Mouse (Mus musculus) heart, postnatal 0 days (tissue): ENCODE data around the gene Gpr35. TPM values are rescaled to one million over a fixed set of nuclear protein-coding genes. Genes with fewer than 3 reads are reported as not detected.

ENCODE experiments used
- ATAC-seq: fragments of 200-750 bp; cut with Nextera tagmentation; 2 replicates; pipeline ENCODE4 v1.8.0; 2017; ENCODE audit warnings: low read depth, moderate number of reproducible peaks, moderate library complexity; ENCODE audit not compliant: insufficient read depth
- DNase-seq: peaks from one replicate; pipeline ENCODE4 v3.0.0-alpha.2; 2016; ENCODE audit warnings: low spot score
- H3K27ac ChIP-seq: fragments of 300-500 bp; sonication (generic); 2 replicates; pipeline ENCODE4 v1.5.1; 2014; ENCODE audit warnings: low read depth, mild to moderate bottlenecking
- H3K27me3 ChIP-seq: fragments of 300-500 bp; sonication (generic); 2 replicates; pipeline ENCODE4 v1.6.1; 2014; ENCODE audit warnings: low read length, mixed read lengths; ENCODE audit not compliant: control insufficient read depth, insufficient read depth
- H3K36me3 ChIP-seq: fragments of 300-500 bp; sonication (generic); replicated peaks from 2 replicates; pipeline ENCODE4 v1.6.1; 2014; ENCODE audit warnings: low read length, mixed read lengths; ENCODE audit not compliant: control insufficient read depth, insufficient read depth
- H3K4me1 ChIP-seq: fragments of 300-500 bp; sonication (generic); 2 replicates; pipeline ENCODE4 v1.6.1; 2014; ENCODE audit warnings: antibody characterized with exemption; ENCODE audit not compliant: control insufficient read depth, insufficient read depth
- H3K4me2 ChIP-seq: fragments of 300-500 bp; sonication (generic); 2 replicates; pipeline ENCODE4 v1.6.1; 2014; ENCODE audit warnings: low read depth, mild to moderate bottlenecking, low read length, moderate library complexity
- H3K4me3 ChIP-seq: fragments of 300-500 bp; sonication (generic); 2 replicates; pipeline ENCODE4 v1.5.1; 2014; ENCODE audit warnings: low read depth, low read length
- H3K9ac ChIP-seq: fragments of 300-500 bp; sonication (generic); replicated peaks from 2 replicates; pipeline ENCODE4 v1.6.1; 2014; ENCODE audit warnings: low read depth, low read length, mixed read lengths
- H3K9me3 ChIP-seq: fragments of 300-500 bp; sonication (generic); replicated peaks from 2 replicates; pipeline ENCODE4 v1.6.1; 2016; ENCODE audit warnings: low read length; ENCODE audit not compliant: control insufficient read depth
- CTCF ChIP-seq: IDR thresholded peaks from 2 replicates; pipeline ENCODE4 v1.5.1; 2016; ENCODE audit warnings: antibody characterized with exemption, control low read depth, low read depth
- EP300 ChIP-seq: IDR thresholded peaks from 2 replicates; pipeline ENCODE4 v1.6.1; 2016; ENCODE audit warnings: antibody characterized with exemption, low read depth
- WGBS: fragments of 180-500 bp; shearing (Covaris S2); extraction: QIAGEN DNeasy Blood & Tissue Kit; methylation state at CpG from one replicate; pipeline ENCODE4 v1.1.7; 2014; 5-methylcytosine and 5-hydroxymethylcytosine counted together
- polyA plus RNA-seq: library from polyadenylated mRNA; unstranded; fragments of >200 nt; fragmentation: Nextera tagmentation; extraction: Ambion mirVana; gene quantifications from 2 replicates; pipeline ENCODE4 v1.2.1, GENCODE M21; 2015
- total RNA-seq: library from RNA; depleted of rRNA; stranded (reverse); fragments of >200 nt; gene quantifications from 2 replicates; pipeline ENCODE4 v1.2.3, GENCODE M21; 2014; ENCODE audit warnings: low replicate concordance

The Gpr35 gene
- total and polyA plus RNA-seq, 2 experiments from 2014 or later = 0.23 to 0.34 TPM

DNA sequence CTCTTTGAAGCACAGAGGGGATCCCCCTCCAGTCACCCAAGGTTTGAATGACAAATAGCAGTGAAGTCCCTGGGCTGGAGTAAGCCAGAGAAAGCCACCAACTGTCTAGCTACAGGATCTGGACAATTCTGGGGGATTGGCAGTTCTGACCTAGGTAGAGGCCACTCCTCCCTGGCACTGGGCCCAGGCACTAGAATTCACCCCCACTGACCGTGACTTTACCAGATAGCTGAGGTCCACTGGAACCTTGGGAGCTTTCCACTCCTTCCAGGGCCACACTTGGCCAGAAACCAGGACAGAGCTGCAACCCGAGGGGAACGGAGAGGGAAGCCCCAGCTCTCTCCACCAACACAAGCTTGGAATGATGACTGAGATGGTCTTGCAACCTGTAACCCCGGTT is 58.5 kb downstream of the Gpr35 start:
- no peak for TF ChIP-seq CTCF
- ATAC-seq (peak; percentile 47; the same call in 1 of the 2 replicates), DNase-seq (peak; percentile 50)
- Histone ChIP-seq H3K4me1 (peaks cover 10% of the 10 kb centered on the region), H3K36me3 (no peaks in the 10 kb centered on the region), H3K9ac (no peak overlapping the region), H3K4me3 (no peak overlapping the region), H3K27ac (no peak overlapping the region), H3K27me3 (no peaks in the 10 kb centered on the region), H3K9me3 (no peaks in the 10 kb centered on the region), H3K4me2 (no peak overlapping the region)
- 10% methylated on average over 4 of the region's 4 CpGs for WGBS

DNA sequence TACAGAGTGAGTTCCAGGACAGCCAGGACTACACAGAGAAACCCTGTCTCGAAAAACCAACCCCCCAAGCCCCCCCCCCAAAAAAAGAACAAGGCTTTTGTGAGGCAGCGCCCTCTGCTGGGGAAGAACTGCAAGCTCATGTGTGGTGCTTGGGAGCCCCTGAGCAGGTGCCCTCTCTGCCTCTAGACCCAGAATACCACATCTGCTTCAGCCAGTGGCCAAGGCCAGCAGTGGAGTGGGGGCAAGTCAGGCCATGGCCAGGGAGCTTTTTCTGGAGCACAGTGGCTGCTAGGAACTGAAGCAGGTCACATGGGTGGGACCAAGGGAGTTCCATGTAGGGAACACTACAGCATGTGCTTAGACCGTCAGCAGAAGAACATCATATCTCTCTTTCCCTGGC is 60.1 kb downstream of the Gpr35 start:
- no peak for DNase-seq
- no peak overlapping the region for H3K27ac ChIP-seq
- H3K9ac ChIP-seq = no peak overlapping the region
- TF ChIP-seq CTCF (peak; percentile 52), EP300 (no peak)
- peaks cover 10% of the 10 kb centered on the region for H3K4me1 ChIP-seq
- H3K36me3 ChIP-seq = no peaks in the 10 kb centered on the region
- no peak overlapping the region for H3K4me2 ChIP-seq
- ATAC-seq = peak; percentile 57
- no peak overlapping the region for H3K4me3 ChIP-seq
- WGBS = 25% methylated on average over 3 of the region's 3 CpGs
- H3K9me3 ChIP-seq = no peaks in the 10 kb centered on the region
- no peaks in the 10 kb centered on the region for H3K27me3 ChIP-seq

DNA sequence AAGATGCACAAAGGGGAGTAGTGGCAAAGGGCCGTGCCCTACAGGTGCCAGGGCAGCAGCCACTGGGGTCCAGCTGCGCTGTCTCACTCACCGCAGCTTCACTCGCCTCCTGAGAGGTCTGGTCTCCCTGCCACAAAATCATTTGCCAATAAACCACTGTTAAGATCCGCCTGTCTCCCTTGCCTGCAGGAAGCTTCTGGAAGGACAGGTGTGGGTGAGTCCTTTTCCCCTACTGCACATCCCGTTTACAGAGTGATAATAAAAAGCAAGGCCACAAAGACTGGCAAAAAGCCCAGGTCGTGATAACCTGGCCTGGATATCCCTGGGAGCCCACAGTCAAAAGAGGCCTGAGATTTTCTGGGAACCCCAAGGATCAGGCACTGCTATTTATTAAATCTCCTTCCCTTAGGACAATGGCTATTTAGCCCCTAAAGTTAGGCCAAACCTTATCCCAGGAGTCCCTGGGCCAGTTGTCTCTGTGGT is 61.5 kb downstream of the Gpr35 start:
- no peak overlapping the region for H3K27ac ChIP-seq
- H3K9ac ChIP-seq = no peak overlapping the region
- WGBS = 63% methylated on average over 7 of the region's 7 CpGs
- no peaks in the 10 kb centered on the region for H3K27me3 ChIP-seq
- no peak for ATAC-seq
- no peak overlapping the region for H3K4me3 ChIP-seq
- peaks cover 10% of the 10 kb centered on the region for H3K4me1 ChIP-seq
- H3K36me3 ChIP-seq = no peaks in the 10 kb centered on the region
- no peaks in the 10 kb centered on the region for H3K9me3 ChIP-seq
- no peak for DNase-seq
- TF ChIP-seq EP300 = no peak
- no peak for TF ChIP-seq CTCF
- no peak overlapping the region for H3K4me2 ChIP-seq

- TF ChIP-seq EP300 (no peak), CTCF (no peak)
- Histone ChIP-seq H3K4me3 (no peak overlapping the region), H3K4me2 (no peak overlapping the region), H3K4me1 (peaks cover 10% of the 10 kb centered on the region), H3K9ac (no peak overlapping the region), H3K9me3 (no peaks in the 10 kb centered on the region), H3K27ac (no peak overlapping the region), H3K27me3 (no peaks in the 10 kb centered on the region), H3K36me3 (no peaks in the 10 kb centered on the region)
- ATAC-seq (no peak), DNase-seq (no peak)
- 76% methylated on average over 4 of the region's 4 CpGs for WGBS
Observed at GRCm38 (mm10) chr1:93013367-93013766, 62.7 kb downstream of the Gpr35 start.

- TF ChIP-seq CTCF = peak; percentile 91
- TF ChIP-seq EP300 = no peak
- Histone ChIP-seq H3K9me3 (no peaks in the 10 kb centered on the region), H3K27me3 (no peaks in the 10 kb centered on the region), H3K27ac (no peak overlapping the region), H3K36me3 (no peaks in the 10 kb centered on the region), H3K4me3 (no peak overlapping the region), H3K9ac (no peak overlapping the region), H3K4me1 (peaks cover 2% of the 10 kb centered on the region), H3K4me2 (no peak overlapping the region)
- DNase-seq = peak; percentile 38
- peak; percentile 54; the same call in 1 of the 2 replicates for ATAC-seq
Observed at GRCm38 (mm10) chr1:93014460-93014859, 63.8 kb downstream of the Gpr35 start.

- no peak overlapping the region for H3K27ac ChIP-seq
- no peak for DNase-seq
- TF ChIP-seq EP300 (no peak), CTCF (no peak)
- WGBS = 44% methylated on average over 2 of the region's 2 CpGs
- H3K4me3 ChIP-seq = no peak overlapping the region
- H3K27me3 ChIP-seq = no peaks in the 10 kb centered on the region
- H3K9me3 ChIP-seq = no peaks in the 10 kb centered on the region
- no peaks in the 10 kb centered on the region for H3K4me1 ChIP-seq
- no peaks in the 10 kb centered on the region for H3K36me3 ChIP-seq
- no peak for ATAC-seq
- no peak overlapping the region for H3K4me2 ChIP-seq
- H3K9ac ChIP-seq = no peak overlapping the region
Observed at GRCm38 (mm10) chr1:93015136-93015535, 64.5 kb downstream of the Gpr35 start.
